Mouse (Mus musculus) cerebellum, adult 11 months (tissue): ENCODE results near the gene Gimap8.
"Not testable (repeated sequence)": the region's sequence is repeated elsewhere in the genome, so short reads cannot be mapped to it uniquely, and the experiment has no call there.

Source experiments
- DNase-seq: peaks from one replicate; pipeline ENCODE4 v3.0.0; 2022

Gene Gimap8

DNA sequence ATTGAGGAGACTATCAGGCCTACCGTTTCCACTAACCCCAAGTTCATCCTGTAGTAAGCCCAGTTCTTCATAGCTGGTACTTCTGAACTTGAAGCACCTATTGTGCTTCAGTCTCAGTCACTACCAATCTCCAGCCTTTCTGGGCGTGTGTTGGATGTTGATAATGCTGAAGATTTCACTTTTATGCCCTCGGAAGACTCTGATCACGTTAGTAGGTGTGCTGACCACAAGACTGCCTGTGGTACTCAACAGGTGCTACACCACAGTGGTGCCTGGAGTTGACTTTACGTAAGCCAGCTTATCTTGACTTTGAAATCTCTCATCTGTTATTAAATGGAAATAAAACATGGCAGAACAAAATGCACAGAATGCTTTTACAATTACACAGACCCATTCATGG, 33.4 kb downstream of the Gimap8 start:
- DNase-seq = no peak

- no peak for DNase-seq
These were observed 34.5 kb downstream of the Gimap8 start for GRCm38 (mm10) chr6:48681472-48682090.

DNA sequence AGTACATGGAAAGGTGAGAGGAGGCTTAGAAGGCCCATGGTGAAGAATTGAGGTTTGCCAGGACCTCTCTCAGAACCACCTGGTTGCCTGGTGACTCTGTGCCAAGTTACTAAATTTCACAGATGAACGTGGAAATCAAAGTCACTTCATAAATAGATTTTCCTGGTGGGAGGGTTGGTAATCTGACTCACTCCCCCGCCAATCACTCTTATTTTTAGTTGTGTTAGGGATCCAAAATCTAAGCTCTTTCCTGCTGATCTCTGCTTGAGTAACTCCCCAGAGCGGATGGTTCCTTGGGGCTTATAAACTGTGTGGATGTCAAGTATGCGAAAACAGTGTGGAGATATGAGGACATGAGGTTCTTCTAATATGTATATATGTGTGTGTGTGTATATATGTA, 35.2 kb downstream of the Gimap8 start:
- no peak for DNase-seq

DNA sequence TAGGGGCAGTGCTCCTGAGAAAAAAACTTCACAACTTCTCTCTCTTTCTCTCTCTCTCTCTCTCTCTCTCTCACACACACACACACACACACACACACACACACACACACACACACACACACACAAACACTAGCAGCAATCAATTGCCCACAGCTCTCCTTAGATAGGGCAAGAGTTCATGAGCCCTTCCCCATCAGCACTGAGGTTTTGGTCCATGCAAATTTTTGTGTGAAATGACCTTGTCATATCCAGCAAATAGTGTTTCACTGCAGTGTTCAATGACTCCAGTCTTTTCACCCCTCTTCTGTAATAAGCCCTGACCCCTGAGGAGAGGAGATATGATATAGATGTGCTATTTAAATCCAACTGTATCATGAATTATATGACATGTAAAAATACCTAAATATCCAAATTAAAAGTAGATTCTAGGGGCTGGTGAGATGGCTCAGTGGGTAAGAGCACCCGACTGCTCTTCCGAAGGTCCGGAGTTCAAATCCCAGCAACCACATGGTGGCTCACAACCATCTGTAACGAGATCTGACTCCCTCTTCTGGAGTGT, 36.3 kb downstream of the Gimap8 start:
- not testable (repeated sequence) for DNase-seq

- DNase-seq = no peak
These were observed 37.3 kb downstream of the Gimap8 start, which contains the start of gene Gimap4 for GRCm38 (mm10) chr6:48684319-48684718. Gimap4 (plus strand) TSS chr6:48684549.

DNA sequence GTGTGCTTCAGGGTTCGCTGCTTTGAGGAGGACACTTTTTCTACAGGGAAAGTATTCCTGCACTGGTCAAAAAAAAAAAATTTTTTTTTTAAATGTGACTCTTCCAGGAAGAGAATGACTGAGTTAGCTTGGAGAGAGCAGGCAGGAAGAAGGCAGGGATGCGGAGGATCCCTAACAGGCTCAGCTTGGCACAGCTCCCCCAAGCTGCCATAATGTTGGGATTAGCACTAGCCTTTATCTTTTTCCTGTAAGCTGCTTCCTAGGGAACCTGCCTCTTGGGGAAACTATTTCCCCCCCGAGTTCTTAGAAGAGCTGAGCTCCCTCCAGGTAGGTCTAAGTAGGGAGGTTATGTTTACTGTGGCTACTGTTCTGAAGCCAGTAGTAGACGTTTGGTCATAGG, 37.8 kb downstream of the Gimap8 start:
- no peak for DNase-seq

DNA sequence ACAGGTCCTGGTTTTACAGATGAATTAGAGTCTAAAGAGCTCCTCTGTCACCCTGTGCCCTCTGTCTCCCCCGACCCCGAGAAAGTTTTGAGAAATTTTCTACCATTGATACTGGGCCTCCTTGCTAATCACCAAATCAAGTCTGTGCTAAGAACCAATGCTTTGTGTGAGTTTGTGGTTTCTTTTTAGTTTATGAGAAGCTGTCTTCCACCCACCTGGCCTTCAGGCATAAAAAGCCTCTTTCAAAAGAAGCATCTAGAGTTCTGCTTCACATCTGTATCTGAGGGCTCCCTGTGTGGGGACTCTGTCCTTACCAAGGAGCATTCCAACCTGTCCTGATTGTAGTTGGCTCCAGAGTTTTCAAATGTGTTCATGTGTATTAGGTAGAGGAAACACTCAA, 38.2 kb downstream of the Gimap8 start:
- DNase-seq = no peak

DNA sequence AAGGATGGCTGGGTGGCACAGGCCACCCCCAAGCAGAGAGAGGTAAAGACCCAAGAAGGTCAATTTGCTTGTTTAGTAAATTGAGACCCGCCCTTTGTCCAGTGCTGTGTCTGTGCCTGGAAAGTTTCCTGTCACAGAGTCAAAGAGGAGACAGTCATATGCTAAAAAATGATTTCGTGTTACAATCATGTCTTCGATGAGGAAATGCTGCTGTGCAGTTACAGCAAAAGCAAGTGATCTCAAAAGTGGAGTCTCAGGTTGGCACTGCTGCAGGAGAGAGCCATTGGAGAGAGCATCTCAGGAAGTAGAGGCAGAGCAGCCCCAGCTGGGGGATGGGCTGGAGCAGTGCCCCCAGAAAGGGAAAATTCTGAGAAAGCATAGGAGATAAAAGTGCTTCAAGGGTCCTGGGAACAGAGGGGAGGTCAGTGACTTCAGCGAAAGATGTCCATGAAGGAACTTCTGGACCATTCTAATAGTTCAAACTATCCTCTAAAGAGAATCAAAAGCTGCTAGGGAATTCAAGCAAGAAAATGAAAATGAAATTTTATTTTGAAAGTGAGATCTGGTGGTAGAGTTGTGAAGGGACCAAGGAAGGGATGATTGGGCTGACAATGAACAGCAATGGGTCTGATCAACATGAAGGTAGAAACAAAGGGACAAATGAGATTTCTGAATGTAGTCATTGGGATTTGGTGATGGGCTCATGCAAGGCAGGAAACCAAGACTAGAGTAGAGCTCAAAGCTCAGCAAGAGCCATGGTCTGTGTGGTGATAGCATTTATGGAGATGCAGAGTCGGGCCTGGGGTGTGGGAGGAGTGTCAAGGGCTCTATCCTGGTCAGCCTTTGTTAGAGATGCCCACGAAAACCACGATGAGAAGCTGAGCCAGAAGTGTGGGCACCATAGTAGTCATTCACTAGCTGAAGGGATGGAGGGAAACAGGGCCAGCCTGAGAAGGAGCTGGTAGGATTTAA, 38.9 kb downstream of the Gimap8 start:
- no peak for DNase-seq

- DNase-seq = no peak
These were observed 40.0 kb downstream of the Gimap8 start for GRCm38 (mm10) chr6:48687077-48687476.

DNA sequence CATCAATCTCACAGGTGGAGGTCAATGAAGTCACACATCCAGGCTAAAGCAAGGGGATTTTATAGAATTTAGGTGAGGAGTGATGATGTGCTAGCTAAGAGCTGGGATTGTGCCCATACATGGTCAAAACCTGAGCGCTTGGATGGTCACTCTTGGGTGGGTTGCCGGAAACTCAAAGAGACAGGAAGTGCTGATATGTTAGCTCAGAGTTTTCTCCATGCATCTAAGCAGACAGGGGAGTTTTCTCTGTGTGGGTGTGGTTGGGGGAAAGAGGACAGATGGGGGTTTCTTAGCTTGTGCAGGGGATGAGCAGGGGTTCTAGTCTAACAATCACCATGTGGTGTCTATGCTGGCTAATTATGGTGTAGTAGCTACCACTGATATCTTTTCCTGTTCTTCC, 42.3 kb downstream of the Gimap8 start:
- DNase-seq = no peak

GRCm38 (mm10) chr6:48692962-48693361, 45.9 kb downstream of the Gimap8 start:
- DNase-seq = no peak

DNA sequence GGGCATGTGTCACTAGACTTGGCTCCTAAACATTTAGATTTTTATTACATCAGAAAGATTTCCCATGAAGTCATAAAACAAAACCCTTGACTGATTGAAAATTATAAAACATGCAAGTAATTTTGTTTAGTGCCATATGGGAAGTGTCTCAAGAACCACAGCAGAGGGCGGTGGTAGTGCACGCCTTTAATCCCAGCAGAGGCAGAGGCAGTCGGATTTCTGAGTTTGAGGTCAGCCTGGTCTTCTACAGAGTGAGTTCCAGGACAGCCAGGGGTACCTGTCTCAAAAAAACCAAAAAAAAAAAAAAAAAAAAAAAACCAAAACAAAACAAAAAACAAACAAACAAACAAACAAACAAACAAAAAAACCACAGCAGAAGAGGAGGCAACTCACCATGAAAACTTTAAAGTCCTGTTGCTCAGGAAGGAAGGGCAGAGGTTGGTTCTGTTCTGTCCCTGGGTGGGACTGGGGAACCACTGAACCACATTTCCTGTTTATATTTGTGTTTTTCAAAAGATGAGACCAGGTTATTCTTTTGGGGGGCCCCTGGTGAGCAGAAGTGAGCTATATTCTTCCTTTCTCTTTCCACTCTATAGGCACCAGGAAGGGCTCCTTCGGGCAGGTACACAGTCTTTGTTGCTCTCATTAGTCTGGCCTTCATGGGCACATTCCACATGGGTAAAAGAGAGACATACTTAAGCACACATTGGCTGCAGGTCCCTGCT, 50.0 kb downstream of the Gimap8 start:
- no peak for DNase-seq

- DNase-seq = no peak
These were observed 50.5 kb downstream of the Gimap8 start for GRCm38 (mm10) chr6:48697555-48697930.

- DNase-seq = no peak
These were observed 51.2 kb downstream of the Gimap8 start for GRCm38 (mm10) chr6:48698066-48698856.

DNA sequence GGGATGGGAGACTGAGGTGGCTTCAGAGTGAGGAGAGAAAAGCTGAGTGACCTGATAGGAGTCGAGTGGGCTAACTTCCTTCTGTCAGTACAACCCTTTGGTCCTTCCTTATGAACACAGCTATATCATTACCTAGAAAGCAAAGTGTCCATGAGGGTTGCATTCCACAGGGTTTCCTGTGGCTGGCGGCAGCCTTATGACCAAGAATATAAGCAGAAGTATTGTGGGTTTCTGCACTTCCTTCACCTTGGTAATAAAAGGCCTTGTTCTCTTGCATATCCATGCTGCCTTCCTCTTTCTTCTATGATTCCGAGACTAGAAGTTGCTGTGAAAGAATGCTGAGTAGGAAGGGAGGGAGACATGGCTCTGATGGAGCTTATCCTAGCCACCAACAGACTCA, 51.9 kb downstream of the Gimap8 start:
- no peak for DNase-seq

DNA sequence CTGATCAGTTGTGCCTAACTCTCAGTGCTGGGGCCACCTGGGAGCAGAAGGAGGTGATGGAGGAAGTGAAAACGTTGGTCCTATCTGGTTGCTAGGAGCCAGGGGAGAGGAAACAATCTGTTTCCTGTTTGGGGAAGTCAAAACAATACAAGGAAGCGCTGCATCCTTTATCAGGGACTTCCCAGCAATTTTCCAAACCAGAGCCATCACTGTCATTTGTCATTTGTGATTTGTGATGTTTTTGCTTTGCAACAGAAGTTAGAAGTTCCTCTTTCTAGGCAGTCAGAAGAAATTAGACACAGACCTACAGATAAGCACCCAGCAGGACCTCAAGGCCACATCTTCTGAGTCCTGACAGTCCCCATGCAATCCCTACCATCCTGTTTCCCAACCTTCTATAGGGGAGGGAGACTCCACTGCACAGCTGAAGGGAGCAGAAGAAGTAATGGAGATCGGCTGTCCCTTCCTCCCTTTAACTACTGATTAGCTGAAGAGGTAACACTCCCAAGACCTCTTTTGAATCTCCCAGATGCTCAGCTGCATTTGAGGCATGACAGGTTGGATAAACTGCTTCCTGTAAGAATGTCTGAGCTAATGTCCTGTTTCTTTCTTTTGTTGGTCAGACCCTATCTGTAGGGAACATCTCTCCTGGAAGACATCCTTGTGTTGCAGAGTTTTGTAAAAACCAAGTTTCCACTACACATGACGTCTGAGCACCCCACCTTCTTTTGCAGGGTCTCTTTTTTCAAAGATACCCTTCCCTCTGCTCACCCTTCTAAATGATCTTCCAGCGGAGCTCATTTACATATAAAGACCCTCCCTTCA, 53.4 kb downstream of the Gimap8 start:
- no peak for DNase-seq

DNA sequence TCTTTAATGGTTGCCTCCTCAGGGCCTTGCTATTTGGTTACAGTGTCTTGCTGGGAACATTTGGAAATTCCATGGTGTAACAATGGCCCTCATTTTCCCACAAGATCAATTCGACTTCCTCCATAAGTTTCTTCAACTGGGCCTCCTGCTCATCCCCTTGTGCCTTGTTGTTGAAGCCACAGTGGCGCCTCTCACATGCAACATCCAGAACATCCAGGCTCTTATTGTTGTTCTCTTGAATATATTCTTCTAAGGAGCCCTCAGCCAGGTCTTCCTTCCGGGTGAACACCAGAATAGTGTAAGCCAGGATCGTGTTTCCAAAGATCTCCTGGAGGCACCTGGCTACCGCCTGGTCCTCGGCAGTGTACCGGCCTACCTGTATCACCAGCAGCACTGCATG, 55.1 kb downstream of the Gimap8 start:
- no peak for DNase-seq

DNA sequence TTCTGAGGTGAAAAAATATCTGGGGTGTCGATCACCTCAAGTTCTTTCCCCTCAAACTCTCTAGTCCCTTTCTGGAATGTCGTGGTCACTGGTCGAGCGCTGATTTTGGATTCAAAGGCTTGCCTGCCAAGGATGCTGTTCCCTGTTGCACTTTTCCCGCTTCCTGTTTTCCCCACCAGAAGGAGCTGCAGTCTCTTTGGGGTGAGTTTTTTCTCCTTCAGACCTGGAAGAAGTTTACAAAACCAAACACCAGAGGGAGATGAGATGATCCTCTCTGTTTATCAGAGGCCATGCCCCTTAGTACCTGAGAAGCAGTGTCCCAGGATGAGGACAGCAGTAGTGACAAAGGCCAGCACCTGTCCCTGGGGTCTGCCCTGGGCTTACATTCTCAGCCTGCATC, 55.6 kb downstream of the Gimap8 start:
- no peak for DNase-seq

- no peak for DNase-seq
These were observed 57.1 kb downstream of the Gimap8 start for GRCm38 (mm10) chr6:48704146-48704545.

GRCm38 (mm10) chr6:48706130-48706529, 59.1 kb downstream of the Gimap8 start:
- no peak for DNase-seq
